Mouse (Mus musculus) brain, embryonic 14.5 days (tissue): ENCODE measurements at regions not wholly inside any gene's neighbourhood (a gene's known extent, or its start where the extent isn't known, plus 50 kb on each side); places are given as distances from the start of the nearest gene placed in this dataset.

Experiments
- DNase-seq: peaks from one replicate; pipeline ENCODE4 v3.0.0-alpha.2; 2011; ENCODE audit warnings: low read depth
- CTCF ChIP-seq: fragments of 200-500 bp; IDR thresholded peaks from 2 replicates; pipeline ENCODE4 v1.5.1; 2012; ENCODE audit warnings: inconsistent platforms, mild to moderate bottlenecking, moderate library complexity, borderline replicate concordance; ENCODE audit not compliant: insufficient read depth, insufficient read length; ENCODE audit errors: extremely low read depth
- POLR2A ChIP-seq: fragments of 200-500 bp; IDR thresholded peaks from 2 replicates; pipeline ENCODE4 v1.6.1; 2012; ENCODE audit warnings: mild to moderate bottlenecking, inconsistent platforms, borderline replicate concordance; ENCODE audit not compliant: poor library complexity, insufficient read depth, insufficient read length, severe bottlenecking; ENCODE audit errors: extremely low read depth

DNA sequence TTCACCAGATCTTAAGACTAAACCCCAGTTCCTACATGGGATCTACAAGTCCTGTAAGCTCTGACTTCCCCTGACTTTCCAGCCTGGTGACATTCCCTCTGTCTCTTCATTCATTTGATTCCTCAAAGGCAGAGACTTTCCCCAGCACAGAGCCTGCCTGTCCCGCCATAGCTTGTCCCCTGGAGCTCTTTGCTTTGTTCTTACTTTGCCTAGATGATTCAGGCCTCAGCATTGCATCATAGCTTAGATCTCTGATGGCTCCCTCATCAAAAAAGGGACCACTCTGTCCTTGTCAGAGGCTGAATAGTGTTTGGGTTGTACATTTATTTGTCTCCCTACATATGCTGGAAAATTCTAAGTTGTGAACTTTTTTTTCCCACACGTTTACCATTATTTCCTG, 57.6 kb upstream of the Exoc6 start:
- no peak for DNase-seq
- no peak for TF ChIP-seq CTCF
- no peak for TF ChIP-seq POLR2A

GRCm38 (mm10) chr19:37493378-37493777, 56.8 kb upstream of the Exoc6 start:
- no peak for TF ChIP-seq CTCF
- TF ChIP-seq POLR2A: no peak

DNA sequence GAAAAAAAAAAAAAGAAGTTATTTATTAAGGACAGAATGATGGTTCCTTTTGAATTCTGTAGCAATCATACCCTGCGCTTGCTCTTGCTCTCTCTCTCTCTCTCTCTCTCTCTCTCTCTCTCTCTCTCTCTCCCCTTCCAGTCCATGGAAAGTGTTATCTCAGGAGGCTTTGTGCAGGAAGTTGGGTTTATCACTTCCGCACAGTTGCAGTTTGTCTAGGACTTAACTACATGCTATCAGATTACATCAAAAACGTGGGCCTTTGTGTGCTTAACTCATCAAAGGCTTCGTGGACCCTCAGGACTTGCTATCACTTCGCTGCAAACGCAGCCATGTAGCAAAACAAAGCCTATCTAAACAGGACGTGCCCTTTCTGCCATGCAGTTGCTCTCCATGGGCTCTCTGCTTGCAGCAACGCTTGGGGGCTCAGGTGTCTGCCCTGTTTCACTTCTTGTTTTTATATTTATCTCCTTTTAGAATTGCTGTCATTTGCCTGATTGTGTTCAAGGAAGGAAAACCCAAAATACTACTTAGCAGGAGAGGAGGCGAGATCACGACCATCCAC, 56.2 kb upstream of the Exoc6 start:
- peak; percentile 14 for DNase-seq
- TF ChIP-seq POLR2A (no peak), CTCF (no peak)

More at GRCm38 (mm10) chr19:37493378-37493777, 56.8 kb upstream of the Exoc6 start:
- DNase-seq: no peak

DNA sequence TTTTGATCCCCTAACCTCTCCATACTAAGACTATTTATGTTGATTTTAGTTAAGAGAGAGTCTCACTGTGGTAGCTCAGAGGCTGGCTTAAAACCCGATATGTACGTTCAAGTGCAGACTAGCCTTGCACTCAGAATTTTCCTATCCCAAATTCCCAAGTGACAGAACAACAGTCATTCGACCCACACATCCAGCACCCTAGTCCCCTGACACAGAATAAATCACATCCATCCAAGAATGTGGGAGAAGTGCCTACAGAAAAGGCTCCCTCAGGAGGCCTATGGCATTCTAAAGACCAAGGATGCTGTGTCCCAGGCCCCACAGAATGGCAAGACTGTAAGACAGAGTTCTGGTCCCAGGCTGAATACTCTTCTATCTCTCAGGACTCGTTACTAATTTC, 55.4 kb upstream of the Exoc6 start:
- TF ChIP-seq POLR2A: no peak
- TF ChIP-seq CTCF: no peak
- DNase-seq: no peak

- TF ChIP-seq CTCF (no peak), POLR2A (no peak)
- peak; percentile 23 for DNase-seq
These were observed 54.6 kb upstream of the Exoc6 start for GRCm38 (mm10) chr19:37495319-37496270.

- TF ChIP-seq CTCF: peak; percentile 22; the same call in 1 of the 2 replicates
- TF ChIP-seq POLR2A: no peak
- DNase-seq: no peak
These were observed 53.5 kb upstream of the Exoc6 start for GRCm38 (mm10) chr19:37496759-37497158.

DNA sequence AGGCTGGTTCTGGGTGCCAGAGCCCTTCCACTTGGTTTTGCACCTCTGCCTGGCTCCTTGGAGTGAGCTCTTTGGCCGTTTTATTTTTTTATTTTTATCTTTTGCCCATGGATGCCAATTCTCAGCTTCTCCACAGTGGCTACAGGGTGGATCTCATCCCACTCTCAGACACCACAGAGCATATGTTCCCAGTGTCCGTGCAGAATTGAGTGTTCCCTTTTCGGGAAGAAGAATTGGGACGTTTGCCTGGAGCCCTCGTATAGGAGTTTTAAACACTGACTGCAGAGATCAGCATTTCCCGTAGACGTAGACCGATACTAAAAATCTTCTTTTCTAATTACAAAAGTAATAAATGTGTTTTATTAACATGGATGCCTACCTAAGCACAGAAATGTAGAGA, 53.1 kb upstream of the Exoc6 start:
- TF ChIP-seq CTCF (no peak), POLR2A (no peak)
- DNase-seq: no peak

DNA sequence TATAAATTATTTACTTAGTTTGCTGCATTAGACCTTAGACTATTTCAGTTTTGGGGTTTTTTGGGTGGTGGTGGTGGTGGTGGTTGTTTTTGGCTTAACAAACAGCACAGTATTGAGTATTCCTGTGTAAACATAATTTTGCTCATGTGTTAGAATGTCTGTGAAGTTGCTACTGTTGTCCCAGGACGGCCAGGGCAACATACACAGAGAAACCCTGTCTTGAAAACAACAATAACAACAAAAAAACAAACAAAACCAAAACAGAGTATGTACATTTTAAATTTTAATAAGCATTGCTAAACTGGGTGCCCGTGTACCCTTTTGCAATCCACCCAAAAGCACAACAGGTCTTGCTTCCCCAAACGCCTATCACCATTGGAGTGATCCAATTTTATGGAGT, 51.8 kb upstream of the Exoc6 start:
- no peak for DNase-seq
- TF ChIP-seq POLR2A: no peak
- no peak for TF ChIP-seq CTCF
